8 mouse cellular contexts compared by ENCODE assay signal in genomic region chr10:73564216-73564615, GRCm38 (mm10).
DNase-seq lines count a peak whose midpoint lies in the region; ATAC-seq lines count a peak whose summit lies in the region.

No protein-coding gene starts in this region.

- no peak for ATAC-seq in activated CD4-positive, CD25-positive, alpha-beta regulatory T cell, adult 4 months

- peak; percentile 1 to 3 for DNase-seq in heart, postnatal 10 days
- no peak for DNase-seq in heart, postnatal 36 days
- peak; percentile 14 for DNase-seq in MN1 (ENCODE audit: low spot score)
- peak; percentile 60 to 65 for DNase-seq in cerebellum, postnatal 14 days
- DNase-seq in left cerebral cortex, adult 11 months (ENCODE audit: low spot score), result peak; percentile 36
- no peak for DNase-seq in natural killer cell, adult 2 months (ENCODE audit: low spot score in 2 of 2)
- DNase-seq in thymus, postnatal 14 days, result no peak

- intact Hi-C loops in heart, postnatal 10 days (cut with DNase I), result no loop called here
- intact Hi-C loops in heart, postnatal 36 days (cut with DNase I), result no loop called here

Comparison
In these comparisons a context has a peak if more than half of its experiments do, and no peak if none do; other contexts are left out.
1. DNase-seq: peak in heart, postnatal 10 days (2 of 2), MN1 (single experiment), cerebellum, postnatal 14 days (2 of 2) and left cerebral cortex, adult 11 months (single experiment); none in heart, postnatal 36 days (0 of 2), natural killer cell, adult 2 months (0 of 2) and thymus, postnatal 14 days (single experiment).